Mouse (Mus musculus): ENCODE measurements around the gene Mid1ip1.

The Mid1ip1 gene

DNA sequence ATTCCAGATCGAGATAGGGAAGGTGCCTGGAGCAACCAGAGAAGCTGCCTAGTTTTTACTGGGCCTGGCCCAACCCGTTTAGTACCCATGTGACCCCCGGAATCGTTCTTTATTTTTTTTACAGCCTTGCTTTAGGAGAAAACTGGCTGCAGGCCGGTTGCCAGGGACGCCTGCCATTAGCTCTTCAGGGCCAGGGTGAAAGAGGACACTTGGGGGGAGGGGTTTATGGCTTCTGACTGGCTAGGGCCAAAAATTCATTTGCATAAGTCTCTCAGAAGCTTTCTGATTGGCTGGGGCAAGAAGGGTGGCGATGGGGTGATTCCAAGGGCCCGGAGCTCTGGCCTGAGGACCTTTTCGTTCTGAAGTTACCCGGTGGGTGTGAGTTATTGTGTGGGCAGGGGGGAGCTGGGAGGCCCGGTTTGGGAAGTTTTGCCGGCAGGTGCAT, at the start of gene Mid1ip1:
Mid1ip1 (plus strand) TSS at position 318 of the 445 bp plus-strand sequence.
- peak; percentile 59 for DNase-seq (ENCODE audit: low spot score)

- DNase-seq (ENCODE audit: low spot score) = no peak
Measured at GRCm38 (mm10) chrX:10694455-10695180, 20.2 kb upstream of the Mid1ip1 start.

GRCm38 (mm10) chrX:10706728-10707127, 8.1 kb upstream of the Mid1ip1 start:
- no peak for DNase-seq (ENCODE audit: low spot score)

- no peak for DNase-seq (ENCODE audit: low spot score)
Measured at GRCm38 (mm10) chrX:10713839-10714637, 775 bp upstream of the Mid1ip1 start.

DNA sequence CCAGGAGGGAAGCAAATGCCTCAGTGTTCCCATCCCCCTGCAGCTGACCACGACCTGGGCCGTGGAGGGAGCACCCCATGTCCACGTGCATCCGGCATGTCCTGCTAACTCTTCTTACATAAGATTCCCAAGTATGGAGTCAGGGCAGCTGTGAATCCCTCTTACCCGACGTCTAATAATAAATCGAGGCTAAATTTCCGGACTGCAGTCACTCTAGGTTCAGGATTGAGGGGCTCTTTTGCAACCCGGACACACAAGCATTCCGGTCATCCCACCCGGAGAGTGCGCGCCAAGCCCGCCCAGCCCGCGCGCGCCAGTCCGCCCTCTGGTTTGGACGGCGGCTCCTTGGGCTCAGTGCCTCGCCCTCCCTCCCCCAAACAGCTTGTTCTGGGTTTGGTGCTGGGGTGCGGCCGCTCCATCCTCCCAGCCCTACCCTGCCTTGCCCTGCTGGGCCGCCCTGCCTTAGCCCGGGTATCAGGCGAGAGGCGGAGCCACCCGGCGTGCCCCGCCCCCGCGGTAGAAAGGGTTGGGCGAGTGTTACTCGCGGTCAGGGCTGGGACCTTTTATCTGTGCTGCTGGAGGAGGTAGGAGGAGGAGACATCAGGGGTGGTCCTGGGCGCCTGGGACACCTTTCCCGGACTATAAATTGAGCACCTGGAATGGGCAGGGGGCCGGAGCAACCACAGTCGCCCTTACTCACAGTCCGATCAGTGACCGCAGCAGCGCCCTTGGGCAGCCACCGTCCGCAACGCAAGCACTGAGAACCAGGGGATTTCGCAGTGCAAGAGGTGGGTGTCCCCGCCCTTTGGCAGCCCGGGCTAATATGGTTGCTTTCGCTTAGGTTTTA, 2.3 kb downstream of the Mid1ip1 start:
- DNase-seq (ENCODE audit: low spot score) = peak; percentile 69

DNA sequence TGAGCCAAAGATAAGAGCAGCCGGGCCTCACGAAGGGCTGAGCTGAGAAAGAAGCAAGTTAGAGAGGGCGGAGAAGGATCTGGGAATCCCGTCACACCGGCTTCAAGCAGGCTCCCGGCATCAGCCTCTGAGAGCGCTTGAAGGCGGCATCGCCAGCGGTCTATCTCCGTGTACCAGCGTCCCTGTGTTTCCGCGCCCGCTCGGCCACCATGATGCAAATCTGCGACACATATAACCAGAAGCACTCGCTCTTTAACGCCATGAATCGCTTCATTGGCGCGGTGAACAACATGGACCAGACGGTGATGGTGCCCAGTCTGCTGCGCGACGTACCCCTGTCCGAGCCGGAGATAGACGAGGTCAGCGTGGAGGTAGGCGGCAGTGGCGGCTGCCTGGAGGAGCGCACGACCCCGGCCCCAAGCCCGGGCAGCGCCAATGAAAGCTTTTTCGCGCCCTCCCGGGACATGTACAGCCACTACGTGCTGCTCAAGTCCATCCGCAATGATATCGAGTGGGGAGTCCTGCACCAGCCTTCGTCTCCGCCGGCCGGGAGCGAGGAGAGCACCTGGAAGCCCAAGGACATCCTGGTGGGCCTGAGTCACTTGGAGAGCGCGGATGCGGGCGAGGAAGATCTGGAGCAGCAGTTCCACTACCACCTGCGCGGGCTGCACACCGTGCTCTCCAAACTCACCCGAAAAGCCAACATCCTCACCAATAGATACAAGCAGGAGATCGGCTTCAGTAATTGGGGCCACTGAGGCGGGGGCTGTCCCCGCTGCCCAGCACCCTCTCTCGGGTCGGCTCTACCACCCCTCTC, 3.4 kb downstream of the Mid1ip1 start:
- DNase-seq (ENCODE audit: low spot score) = no peak

DNA sequence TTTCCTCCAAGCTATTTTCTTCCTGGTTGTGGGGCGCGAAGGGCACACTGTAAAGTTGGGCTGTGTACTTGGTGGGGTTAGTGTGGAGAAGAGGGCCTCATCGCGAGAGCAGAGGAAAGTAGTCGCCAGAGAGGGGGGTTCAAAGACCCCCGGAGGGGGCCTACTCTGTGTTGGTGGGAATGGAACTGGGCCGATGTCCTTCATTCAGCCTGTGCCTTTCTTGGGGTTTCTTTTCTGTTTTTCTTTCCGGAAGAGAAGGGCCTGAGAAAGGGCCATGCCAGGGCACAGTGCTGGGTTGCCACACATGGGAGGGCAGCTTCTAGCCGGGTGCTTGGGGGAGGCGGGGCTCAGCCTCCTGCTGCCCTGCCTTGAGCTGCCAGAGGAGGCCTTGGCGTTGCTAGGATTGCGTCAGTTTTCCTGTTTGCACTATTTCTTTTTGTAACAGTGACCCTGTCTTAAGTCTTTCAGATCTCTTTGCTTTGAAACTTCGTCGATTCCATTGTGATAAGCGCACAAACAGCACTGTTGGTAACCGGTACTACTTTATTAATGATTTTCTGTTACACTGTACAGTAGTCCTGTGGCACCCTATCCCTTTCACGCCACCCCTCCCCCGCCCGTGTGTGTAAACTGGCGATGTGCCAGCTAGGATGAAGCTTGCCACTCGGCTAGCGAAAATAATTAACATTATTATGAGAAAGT, 4.2 kb downstream of the Mid1ip1 start:
- peak; percentile 12 for DNase-seq (ENCODE audit: low spot score)

GRCm38 (mm10) chrX:10720391-10720790, 5.6 kb downstream of the Mid1ip1 start:
- no peak for DNase-seq (ENCODE audit: low spot score)

- no peak for DNase-seq (ENCODE audit: low spot score)
Measured at GRCm38 (mm10) chrX:10724571-10724970, 9.8 kb downstream of the Mid1ip1 start.

GRCm38 (mm10) chrX:10729488-10729887, 14.7 kb downstream of the Mid1ip1 start:
- no peak for DNase-seq (ENCODE audit: low spot score)

- DNase-seq (ENCODE audit: low spot score) = no peak
Measured at GRCm38 (mm10) chrX:10734453-10734852, 19.6 kb downstream of the Mid1ip1 start.

- DNase-seq (ENCODE audit: low spot score) = no peak
Measured at GRCm38 (mm10) chrX:10734874-10735273, 20.1 kb downstream of the Mid1ip1 start.

GRCm38 (mm10) chrX:10758866-10759265, 44.1 kb downstream of the Mid1ip1 start:
- no peak for DNase-seq (ENCODE audit: low spot score)

- no peak for DNase-seq (ENCODE audit: low spot score)
Measured at GRCm38 (mm10) chrX:10763476-10764016, 48.7 kb downstream of the Mid1ip1 start.

All from ovary, postnatal 14 days (tissue).